Mouse (Mus musculus) erythroid progenitor cell, adult 5-6 weeks (primary cell): ENCODE measurements around the gene Hnrnph1. TPM values are rescaled to one million over a fixed set of nuclear protein-coding genes. Genes with fewer than 3 reads are reported as not detected.

Source experiments
- total RNA-seq, 2 experiments: library from RNA; stranded (forward) in 1 of 2; stranded (reverse) in 1 of 2; fragments of 150-400 nt in 1 of 2; fragments of 186-747, 209-891 nt in 1 of 2; gene quantifications; 2 replicates each; pipeline versions ENCODE4 v1.2.3 to v1.2.4; 2015 to 2017; ENCODE audit warnings: low replicate concordance in 2 of 2

Gene Hnrnph1
- total RNA-seq, 2 experiments from 2014 or later = 368 to 552 TPM

Other genes with a start within 250 kb of the Hnrnph1 start
- 13.0 and 16.3 TPM in 2 replicates for gene Tbc1d9b, start 245.6 kb upstream of the Hnrnph1 start, total RNA-seq (2015; ENCODE audit: low replicate concordance)
- gene Tbc1d9b, start 245.6 kb upstream of the Hnrnph1 start, total RNA-seq (2017; ENCODE audit: low replicate concordance) = 6.2 and 16.6 TPM in 2 replicates
- gene Mrnip, start 202.5 kb upstream of the Hnrnph1 start, total RNA-seq (2015; ENCODE audit: low replicate concordance) = 2.5 and 6.1 TPM in 2 replicates
- gene Mrnip, start 202.5 kb upstream of the Hnrnph1 start, total RNA-seq (2017; ENCODE audit: low replicate concordance) = 0.51 TPM in 1 of 2 replicates, not detected in the other
- 28.5 and 36.4 TPM in 2 replicates for gene Sqstm1, start 166.2 kb upstream of the Hnrnph1 start, total RNA-seq (2015; ENCODE audit: low replicate concordance)
- 179 and 213 TPM in 2 replicates for gene Sqstm1, start 166.2 kb upstream of the Hnrnph1 start, total RNA-seq (2017; ENCODE audit: low replicate concordance)
- 26.8 and 48.7 TPM in 2 replicates for gene Mgat4b, start 166.1 kb upstream of the Hnrnph1 start, total RNA-seq (2015; ENCODE audit: low replicate concordance)
- gene Mgat4b, start 166.1 kb upstream of the Hnrnph1 start, total RNA-seq (2017; ENCODE audit: low replicate concordance) = 38.2 and 40.9 TPM in 2 replicates
- gene Ltc4s, start 138.4 kb upstream of the Hnrnph1 start, total RNA-seq (2015; ENCODE audit: low replicate concordance) = 3.2 TPM in 1 of 2 replicates, not detected in the other
- 0.77 TPM in 1 of 2 replicates, not detected in the other for gene Ltc4s, start 138.4 kb upstream of the Hnrnph1 start, total RNA-seq (2017; ENCODE audit: low replicate concordance)
- gene Maml1, start 84.7 kb upstream of the Hnrnph1 start, total RNA-seq (2015; ENCODE audit: low replicate concordance) = 8.0 and 9.0 TPM in 2 replicates
- 4.5 and 5.1 TPM in 2 replicates for gene Maml1, start 84.7 kb upstream of the Hnrnph1 start, total RNA-seq (2017; ENCODE audit: low replicate concordance)
- 160 and 173 TPM in 2 replicates for gene Canx, start 51.3 kb upstream of the Hnrnph1 start, total RNA-seq (2015; ENCODE audit: low replicate concordance)
- gene Canx, start 51.3 kb upstream of the Hnrnph1 start, total RNA-seq (2017; ENCODE audit: low replicate concordance) = 455 and 477 TPM in 2 replicates
- gene Cby3, start 22.5 kb upstream of the Hnrnph1 start, total RNA-seq (2015; ENCODE audit: low replicate concordance) = not detected in 2 replicates
- gene Cby3, start 22.5 kb upstream of the Hnrnph1 start, total RNA-seq (2017; ENCODE audit: low replicate concordance) = not detected in 2 replicates
- 13.4 and 13.7 TPM in 2 replicates for gene Rufy1, start 54.1 kb downstream of the Hnrnph1 start, total RNA-seq (2015; ENCODE audit: low replicate concordance)
- 8.6 and 10.3 TPM in 2 replicates for gene Rufy1, start 54.1 kb downstream of the Hnrnph1 start, total RNA-seq (2017; ENCODE audit: low replicate concordance)
- 0.36 and 0.42 TPM in 2 replicates for gene Adamts2, start 225.1 kb downstream of the Hnrnph1 start, total RNA-seq (2015; ENCODE audit: low replicate concordance)
- 0.39 TPM in 1 of 2 replicates, not detected in the other for gene Adamts2, start 225.1 kb downstream of the Hnrnph1 start, total RNA-seq (2017; ENCODE audit: low replicate concordance)